Mouse (Mus musculus) kidney, adult 2 months (tissue): ENCODE results near the gene Wnk4.

Source experiments
- CTCF ChIP-seq: fragments of 200-500 bp; conservative IDR thresholded peaks from 2 replicates; pipeline ENCODE4 v1.5.1; 2011; ENCODE audit warnings: low read depth, mild to moderate bottlenecking, control low read depth, low read length, moderate library complexity, mixed read lengths; ENCODE audit not compliant: insufficient read depth, insufficient read length
- POLR2A ChIP-seq: fragments of 200-500 bp; IDR thresholded peaks from one replicate; pipeline ENCODE4 v1.6.1; 2011; ENCODE audit warnings: low read depth, low read length, control low read depth

GRCm38 (mm10) chr11:101221306-101221986, 38.9 kb upstream of the Wnk4 start:
- no peak for TF ChIP-seq CTCF
- no peak for TF ChIP-seq POLR2A
